Mouse (Mus musculus): ENCODE results near the gene Tex36. TPM values are rescaled to one million over a fixed set of nuclear protein-coding genes. Genes with fewer than 3 reads are reported as not detected.
A peak's percentile ranks its signal among the peaks of the same experiment; 100 is the strongest.

The Tex36 gene
- not detected for total RNA-seq (2021)
- long read RNA-seq, experiment 1: 0 reads
- long read RNA-seq, experiment 2: 0 reads

DNA sequence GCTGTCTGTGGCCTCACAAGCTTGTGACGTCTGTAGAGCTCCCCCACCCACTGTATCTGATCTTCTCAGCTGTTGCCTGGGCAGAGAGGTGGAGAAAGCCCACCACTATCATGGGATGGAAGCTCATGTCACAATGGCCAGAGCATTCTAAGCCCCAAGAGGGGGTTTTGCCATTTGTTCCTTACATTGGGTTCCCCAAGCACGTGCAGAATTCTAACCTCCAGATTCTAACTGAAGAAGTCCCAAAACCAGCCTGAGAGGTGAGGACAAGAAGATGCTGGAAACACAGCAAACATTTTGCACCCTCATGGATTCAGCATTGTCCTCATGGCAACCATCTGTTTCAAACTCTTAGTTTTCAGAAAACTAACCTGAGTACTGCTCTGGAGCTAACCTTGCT is at the start of gene Tex36:
Gene Tex36 (minus strand): TSS at position 101 of the 400 bp plus-strand sequence.
- no peak for DNase-seq (ENCODE audit: low spot score in 2 of 2)

DNA sequence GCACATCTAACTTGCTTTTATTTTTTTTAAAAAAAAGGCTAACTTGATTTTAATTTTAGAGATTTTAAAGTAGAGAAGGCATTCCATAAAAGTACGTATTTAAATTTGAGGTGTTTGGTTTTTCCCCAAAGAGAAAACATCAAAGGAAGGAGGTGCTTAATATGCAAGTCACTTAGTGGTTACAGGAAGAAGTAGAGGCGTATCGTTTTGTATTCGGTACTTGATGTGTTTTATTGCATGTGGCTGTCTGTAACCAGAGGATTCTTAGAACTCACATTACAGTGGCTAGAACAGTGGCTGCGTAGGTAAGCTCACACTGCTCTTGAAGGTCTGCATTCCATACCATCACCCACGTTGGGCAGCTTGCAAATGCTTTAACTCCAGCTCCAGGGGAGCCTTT is 43.8 kb upstream of the Tex36 start:
- no peak for DNase-seq (ENCODE audit: low spot score in 2 of 2)

DNA sequence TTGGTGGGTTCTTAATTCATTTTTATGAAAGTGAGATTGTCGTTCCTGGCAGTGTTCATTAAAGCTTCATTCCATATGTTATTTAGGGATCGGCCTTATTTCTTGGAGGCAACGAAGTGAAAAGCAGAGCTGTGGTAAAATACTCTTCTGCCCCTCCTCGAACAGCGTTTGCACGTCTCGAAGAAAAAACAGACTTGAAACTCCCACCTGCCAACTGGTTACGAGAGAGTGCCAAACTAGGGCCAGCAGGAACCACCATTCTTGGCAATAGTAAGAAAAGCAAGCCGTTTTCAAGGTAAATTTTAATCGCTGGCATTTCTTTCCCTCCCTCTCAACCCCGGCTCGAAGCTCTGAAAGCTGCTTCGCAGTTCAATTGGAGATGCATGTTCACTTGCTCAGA is 36.9 kb upstream of the Tex36 start:
- no peak for DNase-seq (ENCODE audit: low spot score in 2 of 2)

DNA sequence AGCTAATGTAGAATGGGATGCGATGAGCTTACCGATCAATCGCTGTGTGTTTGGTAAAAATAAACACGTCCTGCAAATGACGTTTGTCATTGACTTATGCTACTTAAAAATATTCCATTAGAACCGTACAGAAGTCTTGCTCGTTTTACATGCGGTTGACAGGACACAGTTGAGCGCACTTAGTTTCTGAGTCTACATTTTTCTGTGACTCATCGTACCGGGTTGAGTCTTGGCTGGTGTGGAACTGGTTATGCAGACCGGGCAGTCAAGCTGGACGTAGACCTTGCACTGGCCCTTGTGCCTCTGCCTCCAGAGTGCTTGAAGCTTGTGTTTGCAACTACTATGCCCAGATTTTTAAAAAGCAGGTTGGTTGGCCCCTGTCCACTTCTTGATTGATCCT is 36.3 kb upstream of the Tex36 start:
- DNase-seq (ENCODE audit: low spot score in 2 of 2): no peak

- DNase-seq (ENCODE audit: low spot score in 2 of 2): peak; percentile 96 to 97
These were observed 35.7 kb upstream of the Tex36 start, which contains the start of gene Edrf1 for GRCm38 (mm10) chr7:133637361-133638305. Gene Edrf1 (plus strand): TSS chr7:133637543.

GRCm38 (mm10) chr7:133636738-133637352 is 34.9 kb upstream of the Tex36 start:
- peak; percentile 65 to 87 for DNase-seq (ENCODE audit: low spot score in 2 of 2)

DNA sequence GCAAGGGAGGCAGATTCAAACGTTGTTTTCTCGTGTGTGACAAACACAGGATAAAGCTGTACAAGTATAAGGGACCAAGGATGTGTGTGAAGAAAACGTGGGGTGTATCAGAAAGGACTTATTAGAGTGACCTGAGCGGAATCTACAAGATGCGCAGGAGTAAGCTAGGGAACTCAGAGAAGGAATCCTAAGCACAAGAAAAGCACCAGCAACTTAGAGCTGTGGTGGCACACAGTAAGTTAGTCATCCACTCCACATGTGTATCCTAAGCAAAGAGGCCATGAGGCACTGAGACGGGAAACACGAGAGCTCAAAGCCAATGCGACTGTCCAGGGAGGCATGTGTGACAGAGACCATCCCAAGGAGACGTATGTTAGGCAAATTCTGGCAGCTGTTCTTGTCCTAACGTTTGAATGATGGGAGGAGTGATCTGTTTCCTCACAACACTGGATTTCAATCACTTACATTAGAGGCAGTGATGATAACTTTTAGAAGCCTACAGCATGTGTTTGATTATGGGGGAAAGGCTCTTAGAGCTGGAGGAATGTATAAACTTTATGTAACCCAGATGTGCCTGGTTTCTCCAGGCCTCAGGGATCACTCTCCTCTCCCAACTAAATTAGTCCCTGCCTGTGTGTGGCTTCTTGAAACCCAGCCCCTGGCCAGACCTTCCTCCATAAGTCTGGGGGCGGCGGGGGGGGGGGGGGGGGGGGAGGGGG is 33.1 kb upstream of the Tex36 start:
- no peak for DNase-seq (ENCODE audit: low spot score in 2 of 2)

DNA sequence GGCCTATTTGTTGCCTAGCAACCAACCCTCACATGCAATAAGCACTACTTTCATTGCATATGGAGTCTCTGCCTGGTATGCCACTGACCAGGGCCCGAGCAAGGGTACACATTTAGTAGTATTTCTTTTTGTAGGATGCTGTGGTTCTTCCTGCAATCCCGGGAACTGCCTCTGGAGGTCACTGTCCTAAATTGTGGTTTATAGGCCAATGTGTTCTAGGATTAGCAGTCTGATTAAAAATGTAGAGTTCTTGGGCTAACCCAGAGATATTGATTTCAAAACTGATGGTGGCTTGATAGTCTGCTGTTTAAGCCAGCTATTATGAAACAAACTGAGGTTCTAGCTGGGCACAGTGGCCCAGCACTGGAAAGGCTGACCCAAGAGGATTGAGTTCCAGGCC is 30.5 kb upstream of the Tex36 start:
- DNase-seq (ENCODE audit: low spot score in 2 of 2): peak in 1 of 2 experiments; percentile 24

DNA sequence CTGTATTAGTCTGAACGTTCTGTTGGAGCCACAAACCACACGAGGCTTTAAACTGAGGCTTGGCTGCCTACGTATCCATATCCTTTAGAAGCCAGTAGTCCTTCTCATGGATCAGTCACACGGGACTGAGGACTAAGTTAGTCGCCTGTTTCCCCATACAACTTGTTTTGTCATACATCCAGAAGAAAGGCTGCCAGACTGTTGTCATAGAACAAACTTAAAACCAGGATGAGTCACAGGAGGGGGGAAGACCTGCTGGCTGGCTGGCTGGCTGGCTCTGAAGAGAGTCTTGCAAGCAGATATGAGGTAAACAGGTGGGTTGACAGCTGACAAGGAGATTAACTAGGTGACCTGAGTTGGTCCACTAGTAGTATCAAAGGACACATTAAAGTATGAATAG is 28.9 kb upstream of the Tex36 start:
- no peak for DNase-seq (ENCODE audit: low spot score in 2 of 2)

GRCm38 (mm10) chr7:133627184-133627936 is 25.4 kb upstream of the Tex36 start:
- DNase-seq (ENCODE audit: low spot score in 2 of 2): no peak

- DNase-seq (ENCODE audit: low spot score in 2 of 2): no peak
These were observed 21.3 kb upstream of the Tex36 start for GRCm38 (mm10) chr7:133623226-133623625.

DNA sequence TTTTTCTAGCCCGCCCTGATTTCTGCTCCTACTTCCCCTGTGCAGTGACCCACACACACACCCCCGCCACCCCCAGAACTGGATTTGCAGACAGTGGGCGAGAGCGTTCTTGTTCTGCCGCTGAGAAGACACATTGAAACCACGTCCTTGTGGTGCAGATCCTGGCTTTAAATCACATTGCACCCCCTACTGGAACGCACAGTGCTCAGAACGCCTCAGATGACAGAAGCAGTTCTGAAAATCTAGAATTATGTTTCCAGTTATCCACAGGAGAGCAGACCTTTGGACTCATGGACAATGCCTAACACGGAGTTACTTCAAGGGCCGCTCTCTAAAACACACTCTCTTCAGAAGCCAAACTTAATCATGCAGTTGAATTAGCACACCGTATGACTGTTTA is 18.8 kb upstream of the Tex36 start:
- DNase-seq (ENCODE audit: low spot score in 2 of 2): no peak

- no peak for DNase-seq (ENCODE audit: low spot score in 2 of 2)
These were observed 11.0 kb upstream of the Tex36 start for GRCm38 (mm10) chr7:133612981-133613380.

- DNase-seq (ENCODE audit: low spot score in 2 of 2): no peak
These were observed 7.6 kb upstream of the Tex36 start for GRCm38 (mm10) chr7:133609585-133609984.

DNA sequence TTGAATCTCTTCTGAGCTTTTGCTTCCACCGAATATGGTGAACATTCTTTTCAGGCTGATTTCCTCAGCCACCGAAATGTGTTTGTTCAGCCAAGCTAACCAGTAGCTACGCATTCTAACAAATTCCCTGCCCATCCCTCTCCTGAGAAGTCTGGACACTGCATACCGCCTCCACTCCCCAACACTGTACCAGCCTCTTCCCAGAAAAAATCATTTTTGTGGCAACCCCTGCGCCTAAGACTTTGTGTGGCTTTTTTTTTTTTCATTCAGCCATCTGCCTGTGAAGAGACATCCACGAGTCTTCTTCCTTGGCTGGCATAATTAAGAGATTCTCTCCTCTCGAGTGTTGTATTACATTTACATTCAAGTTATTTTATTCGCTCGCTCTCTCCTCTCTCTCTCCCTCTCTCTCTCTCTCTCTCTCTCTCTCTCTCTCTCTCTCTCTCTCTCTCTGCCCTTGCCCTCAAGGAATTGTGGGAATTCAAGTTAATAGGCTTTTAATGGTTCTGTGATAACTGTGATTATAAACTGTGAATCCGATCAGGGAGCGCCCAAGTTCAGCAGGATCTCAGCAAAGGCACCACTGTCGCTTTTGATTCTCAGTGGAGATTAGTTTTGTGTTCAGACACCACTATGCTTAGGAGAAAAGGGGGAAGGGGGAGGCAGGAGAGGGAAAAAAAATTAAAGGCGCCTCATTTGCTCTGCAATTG is 6.8 kb upstream of the Tex36 start:
- DNase-seq (ENCODE audit: low spot score in 2 of 2): no peak

DNA sequence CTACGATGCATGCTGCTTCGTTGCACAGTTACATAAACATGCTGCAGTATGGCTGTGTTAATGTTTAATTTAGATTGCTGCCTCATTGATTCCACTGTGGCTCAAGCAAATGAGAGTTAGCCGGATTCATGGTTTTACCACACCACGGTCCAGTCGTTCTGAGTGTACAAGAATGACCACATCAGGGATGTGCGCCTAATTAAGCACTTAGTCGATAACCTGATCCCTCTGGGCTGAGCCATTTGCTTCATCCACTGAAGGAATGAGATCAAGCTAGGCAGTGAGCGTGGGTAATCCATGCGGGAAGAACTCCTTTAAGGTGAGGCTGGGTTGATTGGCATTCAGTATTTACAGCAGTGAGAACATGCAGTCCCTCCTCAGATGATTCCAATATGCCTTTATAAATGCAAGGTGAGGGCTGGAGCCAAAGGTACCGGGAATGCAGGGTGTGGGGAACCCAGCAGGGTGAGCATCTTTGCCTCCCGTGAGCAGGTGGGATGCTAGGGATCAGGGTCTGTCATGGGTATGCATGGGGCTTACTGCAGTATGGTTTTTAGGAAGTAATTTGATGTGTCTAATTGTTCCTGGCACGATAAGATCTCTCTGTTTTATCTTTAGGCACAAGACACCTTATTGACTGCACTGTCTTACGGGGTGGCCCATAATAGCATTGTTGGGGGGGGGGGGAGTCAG is 6.1 kb upstream of the Tex36 start:
- DNase-seq (ENCODE audit: low spot score in 2 of 2): no peak

- DNase-seq (ENCODE audit: low spot score in 2 of 2): no peak
These were observed 5.4 kb upstream of the Tex36 start for GRCm38 (mm10) chr7:133607331-133607730.

DNA sequence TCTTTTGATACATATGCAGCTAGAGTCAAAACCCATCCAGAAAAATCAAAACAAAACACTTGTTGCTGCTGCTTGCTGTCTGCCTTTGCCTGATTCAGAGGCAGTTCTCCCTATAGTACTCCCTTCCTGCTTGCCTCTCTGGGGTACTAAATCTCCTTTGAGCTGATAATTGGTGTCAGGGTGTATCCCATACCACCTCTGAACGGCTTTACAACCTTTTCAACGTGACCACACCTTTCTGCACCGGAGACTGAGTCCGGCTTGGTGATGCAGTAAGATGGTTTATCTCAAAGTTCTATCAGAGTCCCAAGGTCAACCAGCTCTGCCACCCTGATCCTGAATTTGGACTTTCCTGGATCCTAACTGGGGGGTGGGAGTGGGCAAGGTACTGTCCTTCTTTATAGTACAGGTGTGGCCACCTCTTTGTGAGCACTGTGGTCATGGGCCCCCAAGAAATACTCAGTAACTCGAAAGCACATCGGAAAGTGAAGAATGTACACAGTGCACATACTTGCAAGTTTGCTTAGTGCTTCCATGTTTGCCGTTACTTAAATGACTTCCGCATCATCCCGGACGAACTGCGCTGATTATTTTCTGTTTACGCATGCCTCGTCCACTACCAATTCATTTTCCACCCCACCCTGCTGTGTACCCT is 2.6 kb upstream of the Tex36 start:
- DNase-seq (ENCODE audit: low spot score in 2 of 2): no peak

- no peak for DNase-seq (ENCODE audit: low spot score in 2 of 2)
These were observed 1.2 kb upstream of the Tex36 start for GRCm38 (mm10) chr7:133603156-133603555.
